Mouse (Mus musculus) thymus, adult 2 months (tissue): ENCODE measurements around the gene Icmt.

ENCODE experiments used
- CTCF ChIP-seq: fragments of 200-500 bp; IDR thresholded peaks from 2 replicates; pipeline ENCODE4 v1.5.1; 2012; ENCODE audit warnings: mild to moderate bottlenecking, control low read depth, low read length, moderate library complexity, borderline replicate concordance; ENCODE audit not compliant: control insufficient read depth, poor library complexity, insufficient read depth; ENCODE audit errors: extremely low read depth
- POLR2A ChIP-seq: fragments of 200-500 bp; IDR thresholded peaks from 2 replicates; pipeline ENCODE4 v1.6.1; 2012; ENCODE audit warnings: mild to moderate bottlenecking, low read length, control low read depth, moderate library complexity; ENCODE audit not compliant: control insufficient read depth, poor library complexity, insufficient read depth; ENCODE audit errors: extremely low read depth

DNA sequence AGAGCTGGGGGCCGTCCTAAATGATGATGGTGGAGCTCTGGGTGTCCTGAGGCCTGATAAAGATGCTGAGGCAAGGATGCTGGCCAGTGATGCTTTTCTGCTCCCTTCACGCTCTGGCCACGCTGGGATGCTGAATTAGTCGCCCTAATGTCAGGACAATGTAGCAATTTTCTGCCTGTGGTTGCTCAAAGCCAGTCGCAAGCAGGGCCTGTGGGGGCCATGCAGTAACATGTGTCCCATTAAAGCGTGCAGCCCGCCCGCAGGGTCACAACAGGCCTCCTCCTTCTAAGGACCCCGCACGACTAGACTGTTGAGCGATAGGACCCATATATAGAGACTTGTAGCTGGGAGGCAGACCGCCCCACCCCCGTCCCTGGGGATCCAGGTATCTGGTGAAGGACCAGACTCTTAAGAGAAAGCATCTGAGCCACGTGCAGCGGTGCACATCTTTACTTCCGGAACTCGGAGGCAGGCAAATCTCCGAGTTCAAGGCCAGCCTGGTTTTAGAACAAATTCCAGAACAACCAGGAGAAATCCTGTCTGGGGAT, 8.6 kb upstream of the Icmt start:
- TF ChIP-seq CTCF: no peak
- no peak for TF ChIP-seq POLR2A
